Mouse (Mus musculus): ENCODE results near the gene Slain1. TPM values are rescaled to one million over a fixed set of nuclear protein-coding genes. Genes with fewer than 3 reads are reported as not detected.

Slain1 gene
- polyA plus RNA-seq, 1 experiment from 2014 or later = 0.99 TPM

GRCm38 (mm10) chr14:103695620-103696019, 45.6 kb downstream of the Slain1 start:
- no peaks in the 10 kb centered on the region for H3K27me3 ChIP-seq (ENCODE audit: insufficient read depth, low read length)
- no peaks in the 10 kb centered on the region for H3K9me3 ChIP-seq (ENCODE audit: low read length)
- H3K27ac ChIP-seq (ENCODE audit: low read length) = no peak overlapping the region
- H3K4me1 ChIP-seq (ENCODE audit: insufficient read depth, low read length) = no peaks in the 10 kb centered on the region
- H3K4me3 ChIP-seq (ENCODE audit: low read length) = no peak overlapping the region
- no peaks in the 10 kb centered on the region for H3K36me3 ChIP-seq (ENCODE audit: insufficient read depth, low read length)
- no peak overlapping the region for H3K4me2 ChIP-seq (replicated peaks; ENCODE audit: low read depth, low read length)
- ATAC-seq (ENCODE audit: low FRiP score, low TSS enrichment) = no peak
- no peak overlapping the region for H3K9ac ChIP-seq (replicated peaks; ENCODE audit: low read length)
- 73% methylated on average over 3 of the region's 3 CpGs for WGBS

- Histone ChIP-seq H3K4me3 (ENCODE audit: low read length) (no peak overlapping the region), H3K4me2 (replicated peaks; ENCODE audit: low read depth, low read length) (no peak overlapping the region), H3K27ac (ENCODE audit: low read length) (no peak overlapping the region), H3K9me3 (ENCODE audit: low read length) (no peaks in the 10 kb centered on the region), H3K27me3 (ENCODE audit: insufficient read depth, low read length) (no peaks in the 10 kb centered on the region), H3K4me1 (ENCODE audit: insufficient read depth, low read length) (no peaks in the 10 kb centered on the region), H3K36me3 (ENCODE audit: insufficient read depth, low read length) (no peaks in the 10 kb centered on the region), H3K9ac (replicated peaks; ENCODE audit: low read length) (no peak overlapping the region)
- ATAC-seq (ENCODE audit: low FRiP score, low TSS enrichment) = no peak
- 82% methylated on average over 7 of the region's 7 CpGs for WGBS
These were observed 47.1 kb downstream of the Slain1 start for GRCm38 (mm10) chr14:103697101-103697500.

GRCm38 (mm10) chr14:103699308-103699707, 49.3 kb downstream of the Slain1 start:
- no peaks in the 10 kb centered on the region for H3K9me3 ChIP-seq (ENCODE audit: low read length)
- H3K9ac ChIP-seq (replicated peaks; ENCODE audit: low read length) = no peak overlapping the region
- WGBS = 92% methylated on average over 6 of the region's 6 CpGs
- no peak overlapping the region for H3K4me3 ChIP-seq (ENCODE audit: low read length)
- H3K4me1 ChIP-seq (ENCODE audit: insufficient read depth, low read length) = no peaks in the 10 kb centered on the region
- H3K27ac ChIP-seq (ENCODE audit: low read length) = no peak overlapping the region
- ATAC-seq (ENCODE audit: low FRiP score, low TSS enrichment) = no peak
- no peaks in the 10 kb centered on the region for H3K27me3 ChIP-seq (ENCODE audit: insufficient read depth, low read length)
- H3K36me3 ChIP-seq (ENCODE audit: insufficient read depth, low read length) = peaks cover 3% of the 10 kb centered on the region; the same call in 1 of the 2 replicates
- no peak overlapping the region for H3K4me2 ChIP-seq (replicated peaks; ENCODE audit: low read depth, low read length)

GRCm38 (mm10) chr14:103702516-103702915, 52.5 kb downstream of the Slain1 start:
- Histone ChIP-seq H3K4me1 (ENCODE audit: insufficient read depth, low read length) (no peaks in the 10 kb centered on the region), H3K4me3 (ENCODE audit: low read length) (no peak overlapping the region), H3K4me2 (replicated peaks; ENCODE audit: low read depth, low read length) (no peak overlapping the region), H3K9me3 (ENCODE audit: low read length) (no peaks in the 10 kb centered on the region), H3K27me3 (ENCODE audit: insufficient read depth, low read length) (no peaks in the 10 kb centered on the region), H3K36me3 (ENCODE audit: insufficient read depth, low read length) (peaks cover 3% of the 10 kb centered on the region; the same call in 1 of the 2 replicates), H3K9ac (replicated peaks; ENCODE audit: low read length) (no peak overlapping the region), H3K27ac (ENCODE audit: low read length) (no peak overlapping the region)
- 87% methylated on average over 18 of the region's 18 CpGs for whole genome bisulfite sequencing
- ATAC-seq (ENCODE audit: low FRiP score, low TSS enrichment) = no peak

- ATAC-seq (ENCODE audit: low FRiP score, low TSS enrichment) = no peak
- H3K27ac ChIP-seq (ENCODE audit: low read length) = no peak overlapping the region
These were observed 54.7 kb downstream of the Slain1 start for GRCm38 (mm10) chr14:103704771-103705170.

GRCm38 (mm10) chr14:103706347-103706746, 56.3 kb downstream of the Slain1 start:
- no peaks in the 10 kb centered on the region for H3K4me1 ChIP-seq (ENCODE audit: insufficient read depth, low read length)
- H3K9ac ChIP-seq (replicated peaks; ENCODE audit: low read length) = no peak overlapping the region
- H3K27ac ChIP-seq (ENCODE audit: low read length) = no peak overlapping the region
- ATAC-seq (ENCODE audit: low FRiP score, low TSS enrichment) = no peak
- peaks cover 3% of the 10 kb centered on the region; the same call in 1 of the 2 replicates for H3K36me3 ChIP-seq (ENCODE audit: insufficient read depth, low read length)
- H3K27me3 ChIP-seq (ENCODE audit: insufficient read depth, low read length) = no peaks in the 10 kb centered on the region
- WGBS = 82% methylated on average over 6 of the region's 6 CpGs
- no peak overlapping the region for H3K4me2 ChIP-seq (replicated peaks; ENCODE audit: low read depth, low read length)
- no peaks in the 10 kb centered on the region for H3K9me3 ChIP-seq (ENCODE audit: low read length)
- H3K4me3 ChIP-seq (ENCODE audit: low read length) = no peak overlapping the region

More at GRCm38 (mm10) chr14:103704771-103705170, 54.7 kb downstream of the Slain1 start:
- no peak overlapping the region for H3K9ac ChIP-seq (replicated peaks; ENCODE audit: low read length)
- no peak overlapping the region for H3K4me2 ChIP-seq (replicated peaks; ENCODE audit: low read depth, low read length)
- H3K4me3 ChIP-seq (ENCODE audit: low read length) = no peak overlapping the region
- WGBS = 63% methylated on average over 13 of the region's 13 CpGs
- no peaks in the 10 kb centered on the region for H3K9me3 ChIP-seq (ENCODE audit: low read length)
- no peaks in the 10 kb centered on the region for H3K4me1 ChIP-seq (ENCODE audit: insufficient read depth, low read length)
- H3K27me3 ChIP-seq (ENCODE audit: insufficient read depth, low read length) = no peaks in the 10 kb centered on the region
- H3K36me3 ChIP-seq (ENCODE audit: insufficient read depth, low read length) = peaks cover 3% of the 10 kb centered on the region; the same call in 1 of the 2 replicates

- Histone ChIP-seq H3K4me1 (ENCODE audit: insufficient read depth, low read length) (no peaks in the 10 kb centered on the region), H3K4me3 (ENCODE audit: low read length) (no peak overlapping the region), H3K9ac (replicated peaks; ENCODE audit: low read length) (no peak overlapping the region), H3K9me3 (ENCODE audit: low read length) (no peaks in the 10 kb centered on the region), H3K4me2 (replicated peaks; ENCODE audit: low read depth, low read length) (no peak overlapping the region), H3K36me3 (ENCODE audit: insufficient read depth, low read length) (peaks cover 3% of the 10 kb centered on the region; the same call in 1 of the 2 replicates), H3K27ac (ENCODE audit: low read length) (no peak overlapping the region), H3K27me3 (ENCODE audit: insufficient read depth, low read length) (no peaks in the 10 kb centered on the region)
- WGBS = 85% methylated on average over 2 of the region's 2 CpGs
- no peak for ATAC-seq (ENCODE audit: low FRiP score, low TSS enrichment)
These were observed 58.6 kb downstream of the Slain1 start for GRCm38 (mm10) chr14:103708601-103709000.

GRCm38 (mm10) chr14:103709261-103709660, 59.2 kb downstream of the Slain1 start:
- Histone ChIP-seq H3K36me3 (ENCODE audit: insufficient read depth, low read length) (no peaks in the 10 kb centered on the region), H3K9me3 (ENCODE audit: low read length) (no peaks in the 10 kb centered on the region), H3K27ac (ENCODE audit: low read length) (no peak overlapping the region), H3K4me2 (replicated peaks; ENCODE audit: low read depth, low read length) (no peak overlapping the region), H3K9ac (replicated peaks; ENCODE audit: low read length) (no peak overlapping the region), H3K4me3 (ENCODE audit: low read length) (no peak overlapping the region), H3K4me1 (ENCODE audit: insufficient read depth, low read length) (no peaks in the 10 kb centered on the region), H3K27me3 (ENCODE audit: insufficient read depth, low read length) (no peaks in the 10 kb centered on the region)
- WGBS = 90% methylated on average over 11 of the region's 11 CpGs
- ATAC-seq (ENCODE audit: low FRiP score, low TSS enrichment) = no peak

- Histone ChIP-seq H3K27me3 (ENCODE audit: insufficient read depth, low read length) (no peaks in the 10 kb centered on the region), H3K9me3 (ENCODE audit: low read length) (no peaks in the 10 kb centered on the region), H3K4me2 (replicated peaks; ENCODE audit: low read depth, low read length) (no peak overlapping the region), H3K27ac (ENCODE audit: low read length) (no peak overlapping the region), H3K9ac (replicated peaks; ENCODE audit: low read length) (no peak overlapping the region), H3K4me1 (ENCODE audit: insufficient read depth, low read length) (no peaks in the 10 kb centered on the region), H3K36me3 (ENCODE audit: insufficient read depth, low read length) (no peaks in the 10 kb centered on the region), H3K4me3 (ENCODE audit: low read length) (no peak overlapping the region)
- ATAC-seq (ENCODE audit: low FRiP score, low TSS enrichment) = no peak
- 87% methylated on average over 5 of the region's 5 CpGs for WGBS
These were observed 63.0 kb downstream of the Slain1 start for GRCm38 (mm10) chr14:103712986-103713385.

GRCm38 (mm10) chr14:103717516-103717915, 67.5 kb downstream of the Slain1 start:
- no peak for ATAC-seq (ENCODE audit: low FRiP score, low TSS enrichment)
- H3K27ac ChIP-seq (ENCODE audit: low read length) = no peak overlapping the region

More at GRCm38 (mm10) chr14:103717516-103717915, 67.5 kb downstream of the Slain1 start:
- Histone ChIP-seq H3K4me2 (replicated peaks; ENCODE audit: low read depth, low read length) (no peak overlapping the region), H3K36me3 (ENCODE audit: insufficient read depth, low read length) (no peaks in the 10 kb centered on the region), H3K9me3 (ENCODE audit: low read length) (no peaks in the 10 kb centered on the region), H3K27me3 (ENCODE audit: insufficient read depth, low read length) (no peaks in the 10 kb centered on the region), H3K4me1 (ENCODE audit: insufficient read depth, low read length) (peaks cover 9% of the 10 kb centered on the region; the same call in 1 of the 2 replicates), H3K4me3 (ENCODE audit: low read length) (no peak overlapping the region), H3K9ac (replicated peaks; ENCODE audit: low read length) (no peak overlapping the region)
- 41% methylated on average over 5 of the region's 5 CpGs for WGBS

Data from kidney, embryonic 16.5 days (tissue).